Mouse (Mus musculus) embryonic fibroblast, embryonic 13.5 days (primary cell): ENCODE measurements around the gene Rcor3.

ENCODE experiments used
- CTCF ChIP-seq: IDR thresholded peaks from 2 replicates; pipeline ENCODE4 v1.5.1; 2011; ENCODE audit warnings: mild to moderate bottlenecking, control low read depth, low read length, moderate library complexity, borderline replicate concordance; ENCODE audit not compliant: insufficient read depth
- POLR2A ChIP-seq: IDR thresholded peaks from 2 replicates; pipeline ENCODE4 v1.6.1; 2011; ENCODE audit warnings: low read depth, mild to moderate bottlenecking, control low read depth, low read length, moderate library complexity

DNA sequence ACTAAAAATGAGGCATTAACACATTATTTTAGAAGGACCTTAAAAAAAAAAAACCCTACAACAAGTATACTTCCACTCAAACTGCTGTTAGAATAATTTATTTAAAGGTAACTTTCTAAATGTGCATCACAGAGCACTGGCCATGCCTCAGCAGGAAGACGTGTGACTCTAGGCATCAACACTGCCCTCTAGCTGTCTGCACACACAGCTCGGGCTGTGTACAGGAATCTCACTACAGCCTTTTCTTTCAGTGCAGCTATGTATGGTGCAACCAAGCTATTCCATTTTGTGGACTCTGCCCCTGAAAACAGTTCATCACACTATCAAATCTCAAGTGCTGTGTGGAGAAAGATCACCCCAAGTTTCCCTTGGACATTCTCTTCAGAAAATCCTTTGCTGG lies 30.5 kb downstream of the Rcor3 start:
- TF ChIP-seq POLR2A (no peak), CTCF (peak; percentile 92; the same call in 1 of the 2 replicates)
